Mouse (Mus musculus): ENCODE data around the gene Rad51d. TPM values are rescaled to one million over a fixed set of nuclear protein-coding genes. Genes with fewer than 3 reads are reported as not detected.

Rad51d gene
- total and polyA plus RNA-seq, 2 experiments from 2014 or later: 11.0 to 11.2 TPM

DNA sequence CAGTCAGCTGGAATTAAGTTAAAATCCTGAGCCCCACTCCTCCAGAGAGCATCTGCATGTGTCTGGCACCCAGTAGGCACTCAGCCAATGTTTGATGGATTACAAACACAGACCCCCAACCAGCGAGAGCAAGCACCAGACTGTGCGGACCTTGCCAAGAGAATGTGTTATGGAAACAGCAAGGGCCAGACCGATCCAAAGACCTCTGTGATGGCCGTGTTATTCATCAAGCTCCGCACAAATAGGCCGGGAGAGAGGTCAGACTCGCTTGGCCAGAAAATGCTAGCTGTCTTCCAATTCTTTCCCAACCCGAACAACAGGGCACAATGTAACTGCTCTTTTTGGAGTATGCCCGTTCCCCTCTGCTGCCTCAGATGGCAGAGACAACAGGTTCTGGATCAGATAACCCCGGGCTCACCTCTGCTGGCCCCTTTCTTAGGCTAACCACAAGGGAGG, 1.9 kb downstream of the Rad51d start:
- WGBS: 66% methylated on average over 10 of the region's 10 CpGs
- Histone ChIP-seq H3K27me3 (ENCODE audit: insufficient read depth, low read length) (peaks cover 8% of the 10 kb centered on the region; the same call in 1 of the 2 replicates), H3K27ac (ENCODE audit: low read depth, low read length) (no peak overlapping the region), H3K4me2 (ENCODE audit: low read depth, low read length, poor library complexity, severe bottlenecking) (no peak overlapping the region), H3K9ac (replicated peaks; ENCODE audit: low read length, poor library complexity, severe bottlenecking) (no peak overlapping the region), H3K9me3 (ENCODE audit: low read length) (no peaks in the 10 kb centered on the region), H3K36me3 (ENCODE audit: insufficient read depth, low read length) (no peaks in the 10 kb centered on the region), H3K4me1 (ENCODE audit: insufficient read depth, low read length) (no peaks in the 10 kb centered on the region), H3K4me3 (ENCODE audit: low read depth, low read length) (no peak overlapping the region)
- DNase-seq (ENCODE audit: low spot score) (peak; percentile 80), ATAC-seq (ENCODE audit: low FRiP score) (no peak)
- TF ChIP-seq CTCF (IDR thresholded peaks at IDR 0.05): no peak

- 89% methylated on average over 3 of the region's 3 CpGs for WGBS
- Histone ChIP-seq H3K4me2 (ENCODE audit: low read depth, low read length, poor library complexity, severe bottlenecking) (no peak overlapping the region), H3K36me3 (ENCODE audit: insufficient read depth, low read length) (no peaks in the 10 kb centered on the region), H3K27ac (ENCODE audit: low read depth, low read length) (no peak overlapping the region), H3K4me3 (ENCODE audit: low read depth, low read length) (no peak overlapping the region), H3K9ac (replicated peaks; ENCODE audit: low read length, poor library complexity, severe bottlenecking) (no peak overlapping the region), H3K27me3 (ENCODE audit: insufficient read depth, low read length) (peaks cover 2% of the 10 kb centered on the region; the same call in 1 of the 2 replicates), H3K9me3 (ENCODE audit: low read length) (no peaks in the 10 kb centered on the region), H3K4me1 (ENCODE audit: insufficient read depth, low read length) (no peaks in the 10 kb centered on the region)
- TF ChIP-seq CTCF (IDR thresholded peaks at IDR 0.05): peak; percentile 62
- ATAC-seq (ENCODE audit: low FRiP score) (no peak), DNase-seq (ENCODE audit: low spot score) (no peak)
Measured at GRCm38 (mm10) chr11:82886559-82886958, 3.9 kb downstream of the Rad51d start.

- 72% methylated on average over 8 of the region's 8 CpGs for whole genome bisulfite sequencing
- H3K4me2 ChIP-seq (ENCODE audit: low read depth, low read length, poor library complexity, severe bottlenecking): no peak overlapping the region
- H3K36me3 ChIP-seq (ENCODE audit: insufficient read depth, low read length): no peaks in the 10 kb centered on the region
- no peak overlapping the region for H3K27ac ChIP-seq (ENCODE audit: low read depth, low read length)
- no peaks in the 10 kb centered on the region for H3K9me3 ChIP-seq (ENCODE audit: low read length)
- H3K27me3 ChIP-seq (ENCODE audit: insufficient read depth, low read length): no peaks in the 10 kb centered on the region
- no peak for TF ChIP-seq CTCF (IDR thresholded peaks at IDR 0.05)
- no peak for DNase-seq (ENCODE audit: low spot score)
- no peak for ATAC-seq (ENCODE audit: low FRiP score)
- H3K4me1 ChIP-seq (ENCODE audit: insufficient read depth, low read length): no peaks in the 10 kb centered on the region
- H3K4me3 ChIP-seq (ENCODE audit: low read depth, low read length): no peak overlapping the region
- no peak overlapping the region for H3K9ac ChIP-seq (replicated peaks; ENCODE audit: low read length, poor library complexity, severe bottlenecking)
Measured at GRCm38 (mm10) chr11:82883180-82883579, 7.2 kb downstream of the Rad51d start.

DNA sequence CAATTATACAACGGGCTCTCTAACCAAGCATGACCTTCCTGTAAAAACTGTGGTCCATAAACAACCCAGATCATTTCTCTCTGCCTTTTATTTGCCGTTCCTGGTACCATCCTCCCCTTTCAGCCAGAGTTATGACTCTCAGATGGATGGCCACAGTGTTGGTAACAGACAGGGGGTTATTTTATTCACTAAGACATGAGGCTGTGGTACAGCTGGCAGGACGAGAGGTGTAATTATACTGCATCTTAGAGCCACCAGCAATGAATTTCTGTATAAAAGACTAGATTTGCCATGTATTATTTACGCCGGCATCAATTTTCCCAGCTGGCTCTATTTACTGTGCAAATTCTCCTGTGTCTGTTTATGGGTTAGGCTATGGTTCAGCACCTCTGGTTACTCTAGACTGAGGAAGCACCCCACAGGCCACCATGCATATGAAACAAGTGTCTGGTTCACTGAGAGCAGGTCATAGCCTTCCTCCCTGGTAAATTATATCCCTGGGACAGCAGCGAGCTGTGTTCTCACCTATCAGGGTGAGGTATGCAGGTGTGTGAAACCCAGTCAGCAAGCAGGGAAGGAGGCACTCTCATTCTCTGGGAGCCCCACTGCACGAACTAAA, 12.6 kb downstream of the Rad51d start:
- Histone ChIP-seq H3K27ac (ENCODE audit: low read depth, low read length) (no peak overlapping the region), H3K27me3 (ENCODE audit: insufficient read depth, low read length) (no peaks in the 10 kb centered on the region), H3K9ac (replicated peaks; ENCODE audit: low read length, poor library complexity, severe bottlenecking) (no peak overlapping the region), H3K4me1 (ENCODE audit: insufficient read depth, low read length) (no peaks in the 10 kb centered on the region), H3K4me3 (ENCODE audit: low read depth, low read length) (no peak overlapping the region), H3K9me3 (ENCODE audit: low read length) (no peaks in the 10 kb centered on the region), H3K4me2 (ENCODE audit: low read depth, low read length, poor library complexity, severe bottlenecking) (no peak overlapping the region), H3K36me3 (ENCODE audit: insufficient read depth, low read length) (no peaks in the 10 kb centered on the region)
- ATAC-seq (ENCODE audit: low FRiP score) (no peak), DNase-seq (ENCODE audit: low spot score) (no peak)
- 82% methylated on average over 7 of the region's 7 CpGs for WGBS
- no peak for TF ChIP-seq CTCF (IDR thresholded peaks at IDR 0.05)

DNA sequence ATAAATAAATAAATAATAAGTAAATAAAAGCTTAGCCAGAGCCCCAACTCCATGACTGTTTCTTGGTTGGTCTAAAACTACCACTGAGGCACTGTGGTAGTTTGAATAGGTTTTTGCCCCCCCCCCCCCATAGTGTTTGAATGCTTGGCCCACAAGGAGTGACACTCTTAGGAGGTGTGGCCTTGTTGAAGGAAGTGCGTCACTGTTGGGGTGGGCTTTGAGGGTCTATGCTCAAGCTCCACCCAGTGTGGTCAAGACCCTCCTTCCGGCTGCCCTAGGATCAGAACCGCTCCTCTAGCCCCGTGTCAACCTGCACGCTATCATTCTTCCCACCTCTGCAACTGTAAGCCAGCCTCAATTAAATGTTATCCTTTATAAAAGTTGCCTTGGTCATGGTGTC, 14.8 kb downstream of the Rad51d start:
- no peak for TF ChIP-seq CTCF (IDR thresholded peaks at IDR 0.05)
- WGBS: 91% methylated on average over 5 of the region's 5 CpGs
- no peak for DNase-seq (ENCODE audit: low spot score)

GRCm38 (mm10) chr11:82874924-82875323, 15.5 kb downstream of the Rad51d start:
- H3K4me2 ChIP-seq (ENCODE audit: low read depth, low read length, poor library complexity, severe bottlenecking): no peak overlapping the region
- no peaks in the 10 kb centered on the region for H3K4me1 ChIP-seq (ENCODE audit: insufficient read depth, low read length)
- H3K27ac ChIP-seq (ENCODE audit: low read depth, low read length): no peak overlapping the region
- 69% methylated on average over 5 of the region's 5 CpGs for WGBS
- H3K36me3 ChIP-seq (ENCODE audit: insufficient read depth, low read length): no peaks in the 10 kb centered on the region
- H3K9me3 ChIP-seq (ENCODE audit: low read length): no peaks in the 10 kb centered on the region
- no peaks in the 10 kb centered on the region for H3K27me3 ChIP-seq (ENCODE audit: insufficient read depth, low read length)
- H3K4me3 ChIP-seq (ENCODE audit: low read depth, low read length): no peak overlapping the region
- no peak overlapping the region for H3K9ac ChIP-seq (replicated peaks; ENCODE audit: low read length, poor library complexity, severe bottlenecking)
- TF ChIP-seq CTCF (IDR thresholded peaks at IDR 0.05): no peak
- DNase-seq (ENCODE audit: low spot score): no peak
- no peak for ATAC-seq (ENCODE audit: low FRiP score)

More for the DNA sequence above, 14.8 kb downstream of the Rad51d start:
- Histone ChIP-seq H3K4me1 (ENCODE audit: insufficient read depth, low read length) (no peaks in the 10 kb centered on the region), H3K9me3 (ENCODE audit: low read length) (no peaks in the 10 kb centered on the region), H3K9ac (replicated peaks; ENCODE audit: low read length, poor library complexity, severe bottlenecking) (no peak overlapping the region), H3K27me3 (ENCODE audit: insufficient read depth, low read length) (no peaks in the 10 kb centered on the region), H3K4me3 (ENCODE audit: low read depth, low read length) (no peak overlapping the region), H3K27ac (ENCODE audit: low read depth, low read length) (no peak overlapping the region), H3K4me2 (ENCODE audit: low read depth, low read length, poor library complexity, severe bottlenecking) (no peak overlapping the region), H3K36me3 (ENCODE audit: insufficient read depth, low read length) (no peaks in the 10 kb centered on the region)
- no peak for ATAC-seq (ENCODE audit: low FRiP score)
